Mouse (Mus musculus): Measurements from ENCODE around the gene Uck2. TPM values are rescaled to one million over a fixed set of nuclear protein-coding genes. Genes with fewer than 3 reads are reported as not detected.

The Uck2 gene
- polyA plus RNA-seq, 1 experiment: 66.7 TPM

GRCm38 (mm10) chr1:167312367-167312766 is 27.2 kb upstream of the Uck2 start:
- H3K79me2 ChIP-seq (ENCODE audit: control insufficient read depth, insufficient read depth): peaks cover 21% of the 10 kb centered on the region
- H3K27me3 ChIP-seq (ENCODE audit: control insufficient read depth, insufficient read depth, insufficient read length): no peaks in the 10 kb centered on the region
- peaks cover 18% of the 10 kb centered on the region for H3K36me3 ChIP-seq (ENCODE audit: control insufficient read depth, insufficient read depth)
- TF ChIP-seq TCF12 (IDR thresholded peaks at IDR 0.05; ENCODE audit: insufficient read depth, poor library complexity, severe bottlenecking) (no peak), POLR2AphosphoS2 (IDR thresholded peaks at IDR 0.05; ENCODE audit: insufficient read length, low read depth) (no peak), REST (IDR thresholded peaks at IDR 0.05; ENCODE audit: insufficient read depth, insufficient read length) (no peak), CEBPB (IDR thresholded peaks at IDR 0.05; ENCODE audit: insufficient read depth, poor library complexity, severe bottlenecking) (no peak), USF1 (IDR thresholded peaks at IDR 0.05; ENCODE audit: low read depth) (no peak), MYOD1 (IDR thresholded peaks at IDR 0.05; ENCODE audit: control insufficient read depth in 1 of 3, insufficient read length in 2 of 3, low read depth in 2 of 3) (no peak)
- H3K4me2 ChIP-seq (ENCODE audit: low read depth): no peak overlapping the region
- no peak overlapping the region for H3ac ChIP-seq (ENCODE audit: control insufficient read depth, insufficient read length)
- H3K4me3 ChIP-seq: no peak overlapping the region

DNA sequence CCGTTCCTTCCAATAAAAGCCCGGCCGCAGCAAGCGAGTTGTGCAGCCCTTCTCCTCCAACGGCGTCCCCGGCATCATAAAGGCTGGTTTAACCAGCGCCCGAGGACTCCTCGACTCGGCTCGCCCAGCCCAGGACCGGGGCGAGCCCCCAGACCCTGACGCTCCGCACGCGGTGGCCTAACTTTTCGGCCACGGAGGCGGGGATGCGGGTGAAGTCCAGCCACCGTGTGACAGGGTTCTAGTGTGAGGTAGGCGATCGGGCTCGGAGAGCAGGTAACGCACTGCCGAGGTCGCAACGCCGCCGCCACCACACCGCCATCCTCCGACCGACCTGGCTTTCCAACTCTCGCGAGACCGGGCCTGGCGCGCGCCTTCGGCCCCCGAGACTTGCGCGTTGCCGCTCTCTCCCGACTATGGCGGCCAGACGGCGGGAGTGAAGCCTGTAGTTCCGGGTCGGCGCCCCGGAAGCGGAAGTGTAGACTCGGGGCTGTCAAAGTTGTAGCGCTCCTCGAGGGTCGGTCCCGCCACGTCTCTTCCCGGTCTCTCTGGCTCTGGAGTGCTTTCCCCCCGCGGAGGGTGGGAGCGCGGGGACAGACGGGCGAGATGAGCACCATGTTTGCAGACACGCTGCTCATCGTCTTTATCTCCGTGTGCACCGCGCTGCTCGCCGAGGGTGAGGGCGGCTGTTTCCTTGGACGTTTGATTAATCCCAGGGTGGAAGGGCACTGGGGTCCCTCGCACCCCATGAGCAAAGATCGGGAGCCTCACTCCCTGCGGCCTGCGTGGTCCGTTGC is 23.3 kb upstream of the Uck2 start, which contains the start of gene Tmco1:
TSS of gene Tmco1 (plus strand) at position 118 of the 794 bp plus-strand sequence.
- Histone ChIP-seq H3ac (ENCODE audit: control insufficient read depth, insufficient read length) (peak within 1 kb of the TSS; percentile 84), H3K36me3 (ENCODE audit: control insufficient read depth, insufficient read depth) (no peaks in the 10 kb centered on the region), H3K4me3 (peak within 1 kb of the TSS; percentile 92), H3K27me3 (ENCODE audit: control insufficient read depth, insufficient read depth, insufficient read length) (no peaks in the 10 kb centered on the region), H3K79me2 (ENCODE audit: control insufficient read depth, insufficient read depth) (peaks cover 21% of the 10 kb centered on the region), H3K4me2 (ENCODE audit: low read depth) (peak within 1 kb of the TSS; percentile 83)
- TF ChIP-seq TCF12 (IDR thresholded peaks at IDR 0.05; ENCODE audit: insufficient read depth, poor library complexity, severe bottlenecking) (no peak), SRF (IDR thresholded peaks at IDR 0.05; ENCODE audit: control insufficient read depth, insufficient read length, low read depth) (peak; percentile 18), E2F4 (IDR thresholded peaks at IDR 0.05; ENCODE audit: insufficient read depth) (no peak), CEBPB (IDR thresholded peaks at IDR 0.05; ENCODE audit: insufficient read depth, poor library complexity, severe bottlenecking) (no peak), MYOG (IDR thresholded peaks at IDR 0.05; ENCODE audit: control insufficient read depth in 1 of 3, insufficient read depth in 1 of 3, insufficient read length in 2 of 3, low read depth in 2 of 3) (peak in 1 of 3 experiments; percentile 9), POLR2A (IDR thresholded peaks at IDR 0.05; ENCODE audit: insufficient read length, low read depth) (peak; percentile 99), REST (IDR thresholded peaks at IDR 0.05; ENCODE audit: insufficient read depth, insufficient read length) (peak; percentile 63), MAX (IDR thresholded peaks at IDR 0.05; ENCODE audit: low read depth) (no peak), USF1 (IDR thresholded peaks at IDR 0.05; ENCODE audit: low read depth) (no peak), POLR2AphosphoS2 (IDR thresholded peaks at IDR 0.05; ENCODE audit: insufficient read length, low read depth) (peak; percentile 99), MYOD1 (IDR thresholded peaks at IDR 0.05; ENCODE audit: control insufficient read depth in 1 of 3, insufficient read length in 2 of 3, low read depth in 2 of 3) (peak in 1 of 3 experiments; percentile 3)

DNA sequence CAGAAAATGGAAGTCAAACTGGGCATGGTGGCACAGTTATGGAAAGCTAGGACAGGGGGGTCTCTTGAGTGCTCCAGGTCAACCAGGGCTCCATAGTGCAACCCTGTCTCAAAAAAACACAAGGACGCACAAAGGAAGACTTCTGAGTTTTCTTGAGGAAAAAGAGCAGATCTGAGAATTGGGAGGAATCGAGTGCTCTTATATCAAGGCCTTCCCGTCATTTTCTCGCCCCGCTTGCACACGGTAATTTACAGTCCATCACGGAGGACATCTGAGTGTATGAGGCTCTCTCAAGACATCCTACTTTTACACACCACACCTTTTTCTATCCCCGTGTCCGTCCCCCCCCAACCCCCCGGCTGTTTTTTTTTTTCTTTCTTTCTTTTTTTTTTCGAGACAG is 22.6 kb upstream of the Uck2 start:
- TF ChIP-seq POLR2A (IDR thresholded peaks at IDR 0.05; ENCODE audit: insufficient read length, low read depth) (peak; percentile 17), MYOD1 (IDR thresholded peaks at IDR 0.05; ENCODE audit: control insufficient read depth in 1 of 3, insufficient read length in 2 of 3, low read depth in 2 of 3) (no peak)
- no peaks in the 10 kb centered on the region for H3K36me3 ChIP-seq (ENCODE audit: control insufficient read depth, insufficient read depth)
- H3ac ChIP-seq (ENCODE audit: control insufficient read depth, insufficient read length): peak overlapping the region; percentile 84

GRCm38 (mm10) chr1:167306451-167307240 is 21.5 kb upstream of the Uck2 start:
- H3K27me3 ChIP-seq (ENCODE audit: control insufficient read depth, insufficient read depth, insufficient read length): no peaks in the 10 kb centered on the region
- H3K4me2 ChIP-seq (ENCODE audit: low read depth): peak overlapping the region; percentile 72
- TF ChIP-seq REST (IDR thresholded peaks at IDR 0.05; ENCODE audit: insufficient read depth, insufficient read length) (no peak), E2F4 (IDR thresholded peaks at IDR 0.05; ENCODE audit: insufficient read depth) (no peak), POLR2AphosphoS2 (IDR thresholded peaks at IDR 0.05; ENCODE audit: insufficient read length, low read depth) (no peak), SRF (IDR thresholded peaks at IDR 0.05; ENCODE audit: control insufficient read depth, insufficient read length, low read depth) (no peak), TCF3 (IDR thresholded peaks at IDR 0.05; ENCODE audit: insufficient read length, low read depth) (no peak), POLR2A (IDR thresholded peaks at IDR 0.05; ENCODE audit: insufficient read length, low read depth) (no peak), MYOD1 (IDR thresholded peaks at IDR 0.05; ENCODE audit: control insufficient read depth in 1 of 3, insufficient read length in 2 of 3, low read depth in 2 of 3) (no peak), TCF12 (IDR thresholded peaks at IDR 0.05; ENCODE audit: insufficient read depth, poor library complexity, severe bottlenecking) (no peak), MAX (IDR thresholded peaks at IDR 0.05; ENCODE audit: low read depth) (no peak), CEBPB (IDR thresholded peaks at IDR 0.05; ENCODE audit: insufficient read depth, poor library complexity, severe bottlenecking) (no peak), USF1 (IDR thresholded peaks at IDR 0.05; ENCODE audit: low read depth) (no peak), MYOG (IDR thresholded peaks at IDR 0.05; ENCODE audit: control insufficient read depth in 1 of 3, insufficient read depth in 1 of 3, insufficient read length in 2 of 3, low read depth in 2 of 3) (no peak)

More for the DNA sequence above, 22.6 kb upstream of the Uck2 start:
- H3K79me2 ChIP-seq (ENCODE audit: control insufficient read depth, insufficient read depth): peaks cover 21% of the 10 kb centered on the region
- no peaks in the 10 kb centered on the region for H3K27me3 ChIP-seq (ENCODE audit: control insufficient read depth, insufficient read depth, insufficient read length)
- H3K4me3 ChIP-seq: peak overlapping the region; percentile 92
- H3K4me2 ChIP-seq (ENCODE audit: low read depth): peak overlapping the region; percentile 72

More at GRCm38 (mm10) chr1:167306451-167307240, 21.5 kb upstream of the Uck2 start:
- Histone ChIP-seq H3K79me2 (ENCODE audit: control insufficient read depth, insufficient read depth) (peaks cover 21% of the 10 kb centered on the region), H3K4me3 (no peak overlapping the region), H3ac (ENCODE audit: control insufficient read depth, insufficient read length) (no peak overlapping the region), H3K36me3 (ENCODE audit: control insufficient read depth, insufficient read depth) (no peaks in the 10 kb centered on the region)
